Mouse (Mus musculus): ENCODE results near the gene Ly9. TPM values are rescaled to one million over a fixed set of nuclear protein-coding genes. Genes with fewer than 3 reads are reported as not detected.

Gene Ly9
- polyA plus RNA-seq (2012; rRNA removed) = 0.08 and 0.19 TPM in 2 replicates

DNA sequence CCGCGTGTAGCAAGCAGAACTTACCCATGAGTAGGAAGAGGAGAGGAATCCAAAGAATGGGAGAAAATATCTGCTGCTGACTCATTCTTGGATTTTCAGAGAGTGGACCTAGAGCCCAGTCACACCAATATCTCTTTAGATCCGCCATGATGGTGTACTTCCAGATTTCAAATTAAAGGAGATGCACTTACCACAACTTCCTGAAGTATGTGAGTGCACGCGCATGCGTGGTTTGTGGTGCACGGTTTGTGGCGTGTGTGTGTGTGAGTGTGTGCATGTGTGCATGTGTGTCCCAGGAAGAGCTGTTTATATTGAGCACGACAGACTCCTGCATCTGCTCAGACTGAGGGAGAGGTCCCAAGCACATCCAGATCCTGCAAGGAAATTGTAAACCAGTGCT, at the start of gene Ly9:
TSS of gene Ly9 (minus strand) at position 235 of the 400 bp plus-strand sequence.
- DNase-seq (ENCODE audit: low read depth) = no peak
- no peak for TF ChIP-seq CTCF (IDR thresholded peaks at IDR 0.05; ENCODE audit: borderline replicate concordance, extremely low read depth, insufficient read depth, insufficient read length)

DNA sequence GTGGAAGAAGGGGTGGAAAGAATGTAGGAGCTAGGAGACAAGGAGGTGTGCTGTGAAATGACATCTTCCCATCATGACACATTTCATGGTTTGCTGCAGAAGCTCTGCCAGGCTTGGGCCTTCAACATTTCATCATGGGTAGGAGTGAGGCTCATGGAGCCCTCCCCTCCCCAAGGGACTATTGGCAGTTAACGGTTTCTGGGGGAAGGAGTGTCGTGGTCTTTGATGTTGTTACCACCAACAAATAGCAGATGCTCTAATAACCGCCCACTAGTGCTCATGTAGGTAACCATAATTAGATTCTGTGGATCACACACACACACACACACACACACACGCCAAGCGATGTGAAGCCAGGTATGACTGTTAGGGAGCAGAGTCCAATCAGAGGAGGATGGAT, 45.5 kb upstream of the Ly9 start, which contains the start of gene Slamf7:
TSS of gene Slamf7 (minus strand) at position 302 of the 400 bp plus-strand sequence.
- TF ChIP-seq CTCF (IDR thresholded peaks at IDR 0.05; ENCODE audit: borderline replicate concordance, extremely low read depth, insufficient read depth, insufficient read length) (no peak), POLR2A (IDR thresholded peaks at IDR 0.05; ENCODE audit: borderline replicate concordance, extremely low read depth, insufficient read depth, insufficient read length, poor library complexity, severe bottlenecking) (no peak)
- DNase-seq (ENCODE audit: low read depth) = no peak

DNA sequence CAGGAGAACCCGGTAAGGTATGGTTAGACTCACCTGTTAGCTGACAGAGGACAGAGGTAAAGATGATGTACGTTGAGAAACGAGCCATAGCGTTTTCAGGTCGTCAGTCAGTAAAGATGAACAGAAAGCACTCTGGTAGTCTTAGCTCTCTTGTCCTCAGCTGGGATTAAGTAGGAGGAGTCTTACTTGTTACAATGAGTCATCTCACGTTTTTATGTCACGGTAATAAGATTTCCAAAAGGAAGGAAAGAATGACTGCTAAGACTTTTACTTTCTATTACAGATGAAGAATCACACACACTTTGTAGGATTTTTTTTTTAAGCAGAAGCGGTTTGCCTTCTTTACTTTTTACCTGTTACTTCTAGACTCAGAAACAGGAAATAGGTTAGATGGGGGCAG, 41.6 kb upstream of the Ly9 start:
- no peak for TF ChIP-seq CTCF (IDR thresholded peaks at IDR 0.05; ENCODE audit: borderline replicate concordance, extremely low read depth, insufficient read depth, insufficient read length)
- no peak for TF ChIP-seq POLR2A (IDR thresholded peaks at IDR 0.05; ENCODE audit: borderline replicate concordance, extremely low read depth, insufficient read depth, insufficient read length, poor library complexity, severe bottlenecking)
- DNase-seq (ENCODE audit: low read depth) = no peak

DNA sequence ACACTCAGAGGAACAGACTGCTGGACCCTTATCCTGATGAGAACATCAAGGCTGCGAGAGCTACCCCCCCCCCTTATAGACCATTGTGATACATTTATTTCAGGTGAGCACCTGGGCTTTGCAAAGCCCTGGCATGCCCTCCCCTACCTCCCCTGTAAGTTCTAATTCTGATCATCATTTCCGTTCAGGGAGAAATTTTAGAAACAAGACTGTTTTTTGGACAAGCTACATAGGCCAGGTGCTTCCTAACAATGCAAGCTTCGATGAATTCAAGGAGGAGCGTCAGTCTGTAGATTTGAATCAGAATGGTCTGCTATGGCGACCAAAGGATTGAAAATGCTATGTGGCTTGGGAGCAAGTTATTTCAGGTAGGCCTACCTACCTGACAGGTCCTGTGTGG, 40.5 kb upstream of the Ly9 start:
- TF ChIP-seq POLR2A (IDR thresholded peaks at IDR 0.05; ENCODE audit: borderline replicate concordance, extremely low read depth, insufficient read depth, insufficient read length, poor library complexity, severe bottlenecking) (no peak), CTCF (IDR thresholded peaks at IDR 0.05; ENCODE audit: borderline replicate concordance, extremely low read depth, insufficient read depth, insufficient read length) (no peak)
- no peak for DNase-seq (ENCODE audit: low read depth)

DNA sequence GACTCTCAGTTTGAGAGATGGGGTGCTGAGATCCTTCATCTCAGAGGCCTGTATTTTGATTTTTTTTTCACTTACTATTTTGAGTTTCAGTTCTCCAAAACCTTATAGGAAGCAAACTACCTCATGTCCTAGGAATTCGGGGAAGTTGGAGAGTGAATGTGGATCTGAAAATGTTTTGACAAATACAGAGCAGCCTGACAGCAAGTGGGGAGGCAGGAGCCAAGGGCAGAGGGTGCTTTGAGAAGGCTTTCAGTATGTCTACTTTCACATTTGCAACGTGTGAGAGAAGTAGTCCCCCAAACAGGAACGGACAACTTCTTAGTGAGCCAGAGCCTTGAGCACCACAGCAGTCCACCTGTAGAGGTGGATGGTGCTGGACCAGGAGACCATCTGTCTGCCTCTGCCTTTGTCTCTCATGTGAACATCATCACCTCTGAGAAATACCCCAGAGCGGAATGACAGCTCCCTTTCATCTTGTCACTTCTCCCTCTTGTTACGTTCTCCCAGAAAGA, 39.3 kb upstream of the Ly9 start:
- DNase-seq (ENCODE audit: low read depth) = no peak
- TF ChIP-seq CTCF (IDR thresholded peaks at IDR 0.05; ENCODE audit: borderline replicate concordance, extremely low read depth, insufficient read depth, insufficient read length) (no peak), POLR2A (IDR thresholded peaks at IDR 0.05; ENCODE audit: borderline replicate concordance, extremely low read depth, insufficient read depth, insufficient read length, poor library complexity, severe bottlenecking) (no peak)

DNA sequence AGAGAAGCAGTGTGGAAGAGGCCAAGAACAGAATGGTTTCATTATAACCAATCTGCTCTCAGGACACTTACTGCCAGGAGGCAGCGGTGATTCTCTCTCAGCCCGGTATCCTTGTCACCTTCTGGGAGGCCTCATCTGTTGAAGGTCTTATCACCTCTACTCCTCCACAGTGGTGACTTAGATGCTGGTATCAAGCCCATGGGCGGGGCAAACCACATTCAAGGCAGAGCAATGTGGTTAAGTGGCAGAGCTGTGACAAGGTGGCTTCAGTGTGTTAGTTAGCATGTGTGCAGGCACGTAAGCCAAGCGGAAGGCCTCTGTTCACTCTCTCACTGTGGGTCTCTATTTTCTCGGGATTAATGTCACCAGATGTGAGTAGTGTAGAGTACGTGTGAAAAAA, 36.4 kb upstream of the Ly9 start:
- no peak for DNase-seq (ENCODE audit: low read depth)
- TF ChIP-seq CTCF (IDR thresholded peaks at IDR 0.05; ENCODE audit: borderline replicate concordance, extremely low read depth, insufficient read depth, insufficient read length) = no peak

DNA sequence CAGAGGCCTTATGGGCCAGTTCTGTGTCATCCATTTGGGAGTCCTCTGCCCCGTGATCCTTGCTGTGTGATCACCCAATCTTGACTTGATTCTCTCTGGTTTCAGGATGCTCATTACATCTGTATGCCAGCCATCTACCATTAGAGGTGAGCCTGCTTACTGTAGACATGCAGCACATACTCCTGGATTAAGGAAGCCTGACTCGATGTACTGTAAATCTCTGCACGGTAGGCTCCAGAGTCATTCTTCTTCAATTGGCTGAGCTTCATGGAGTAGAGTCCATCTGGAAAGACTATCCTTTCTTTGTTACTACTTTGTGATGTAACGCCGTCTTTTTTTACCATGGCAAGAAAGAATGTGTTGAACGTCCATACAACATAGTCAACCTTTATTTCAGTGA, 33.6 kb upstream of the Ly9 start:
- TF ChIP-seq POLR2A (IDR thresholded peaks at IDR 0.05; ENCODE audit: borderline replicate concordance, extremely low read depth, insufficient read depth, insufficient read length, poor library complexity, severe bottlenecking) (no peak), CTCF (IDR thresholded peaks at IDR 0.05; ENCODE audit: borderline replicate concordance, extremely low read depth, insufficient read depth, insufficient read length) (no peak)
- no peak for DNase-seq (ENCODE audit: low read depth)

DNA sequence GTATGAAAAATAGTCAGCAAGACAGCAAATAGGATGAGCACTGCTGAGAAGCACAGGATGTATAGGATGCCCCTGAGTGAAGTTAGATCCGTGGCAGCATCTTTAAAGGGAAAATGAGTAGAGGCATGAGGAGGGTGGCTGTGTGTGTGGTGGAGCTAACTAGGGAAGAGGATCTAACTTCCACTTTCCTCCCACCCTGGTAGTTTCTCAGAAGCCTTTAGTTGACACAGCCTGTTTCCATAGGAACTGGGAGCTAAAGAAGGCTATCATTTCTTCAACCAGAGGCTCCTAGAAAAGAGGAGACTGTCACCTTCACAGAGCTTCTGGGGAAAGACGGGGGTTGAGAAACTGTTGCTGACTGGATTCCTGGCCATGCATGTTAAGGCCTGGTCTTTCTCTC, 31.5 kb upstream of the Ly9 start:
- TF ChIP-seq POLR2A (IDR thresholded peaks at IDR 0.05; ENCODE audit: borderline replicate concordance, extremely low read depth, insufficient read depth, insufficient read length, poor library complexity, severe bottlenecking) = no peak
- TF ChIP-seq CTCF (IDR thresholded peaks at IDR 0.05; ENCODE audit: borderline replicate concordance, extremely low read depth, insufficient read depth, insufficient read length) = no peak
- DNase-seq (ENCODE audit: low read depth) = no peak

DNA sequence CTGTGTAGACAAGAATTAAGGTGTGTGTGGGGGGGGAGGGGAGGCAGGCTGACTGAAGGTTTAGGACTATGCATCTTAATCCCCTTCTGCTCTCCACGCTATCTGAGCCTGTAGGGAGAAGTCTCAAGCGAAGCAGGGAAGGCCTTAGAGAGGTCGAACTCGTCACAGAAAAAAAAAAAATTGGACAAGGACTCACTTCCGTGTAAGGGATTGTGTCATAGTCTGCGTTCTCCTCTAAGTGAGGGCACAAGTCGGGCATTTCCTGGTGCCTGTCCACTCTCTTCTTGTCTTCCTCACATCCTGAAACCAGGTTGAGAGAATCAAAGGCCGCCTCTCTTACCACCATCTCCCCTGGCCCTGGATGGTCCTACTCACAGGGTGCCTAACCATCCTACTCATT, 29.9 kb upstream of the Ly9 start:
- no peak for TF ChIP-seq POLR2A (IDR thresholded peaks at IDR 0.05; ENCODE audit: borderline replicate concordance, extremely low read depth, insufficient read depth, insufficient read length, poor library complexity, severe bottlenecking)
- TF ChIP-seq CTCF (IDR thresholded peaks at IDR 0.05; ENCODE audit: borderline replicate concordance, extremely low read depth, insufficient read depth, insufficient read length) = no peak
- DNase-seq (ENCODE audit: low read depth) = no peak

DNA sequence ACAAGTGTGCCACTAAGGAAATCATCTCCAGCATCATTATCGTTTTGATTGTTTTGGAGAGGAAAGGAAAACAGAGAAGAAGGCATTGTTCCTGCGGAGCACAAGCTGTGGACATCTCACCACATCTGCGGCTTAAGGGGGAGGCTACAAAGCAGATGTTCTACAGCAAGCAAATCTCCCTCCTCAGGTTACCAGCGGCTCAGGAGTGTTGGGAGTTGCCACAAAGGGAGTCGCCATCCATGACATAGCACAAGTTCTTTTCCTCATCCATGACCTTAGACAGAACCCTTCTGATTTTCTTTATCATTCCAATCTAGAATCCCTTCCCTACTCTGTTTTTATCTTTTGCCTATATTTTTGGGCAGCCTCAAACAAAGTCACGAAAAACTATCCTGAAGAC, 28.5 kb upstream of the Ly9 start:
- TF ChIP-seq POLR2A (IDR thresholded peaks at IDR 0.05; ENCODE audit: borderline replicate concordance, extremely low read depth, insufficient read depth, insufficient read length, poor library complexity, severe bottlenecking) (no peak), CTCF (IDR thresholded peaks at IDR 0.05; ENCODE audit: borderline replicate concordance, extremely low read depth, insufficient read depth, insufficient read length) (no peak)
- no peak for DNase-seq (ENCODE audit: low read depth)

DNA sequence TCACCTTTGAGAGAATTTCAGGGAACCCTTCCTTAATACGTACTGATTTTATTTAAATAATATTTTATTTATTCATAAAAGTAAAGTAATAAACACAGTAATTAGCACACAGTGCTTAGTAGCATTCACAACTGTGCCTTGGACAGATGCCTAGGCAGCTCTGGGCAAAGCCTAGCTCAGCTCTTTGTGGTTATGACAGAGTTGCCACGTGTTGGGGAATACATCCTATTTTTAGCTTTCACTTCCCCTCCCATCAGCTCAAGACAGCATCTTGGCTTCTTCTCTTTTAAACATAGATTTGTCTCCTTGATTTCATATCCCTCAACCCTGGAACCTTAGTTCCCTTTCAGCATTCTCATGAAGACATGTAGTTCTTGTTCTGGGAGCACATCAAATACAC, 24.2 kb upstream of the Ly9 start:
- DNase-seq (ENCODE audit: low read depth) = peak; percentile 64
- TF ChIP-seq CTCF (IDR thresholded peaks at IDR 0.05; ENCODE audit: borderline replicate concordance, extremely low read depth, insufficient read depth, insufficient read length) = no peak
- TF ChIP-seq POLR2A (IDR thresholded peaks at IDR 0.05; ENCODE audit: borderline replicate concordance, extremely low read depth, insufficient read depth, insufficient read length, poor library complexity, severe bottlenecking) = no peak

DNA sequence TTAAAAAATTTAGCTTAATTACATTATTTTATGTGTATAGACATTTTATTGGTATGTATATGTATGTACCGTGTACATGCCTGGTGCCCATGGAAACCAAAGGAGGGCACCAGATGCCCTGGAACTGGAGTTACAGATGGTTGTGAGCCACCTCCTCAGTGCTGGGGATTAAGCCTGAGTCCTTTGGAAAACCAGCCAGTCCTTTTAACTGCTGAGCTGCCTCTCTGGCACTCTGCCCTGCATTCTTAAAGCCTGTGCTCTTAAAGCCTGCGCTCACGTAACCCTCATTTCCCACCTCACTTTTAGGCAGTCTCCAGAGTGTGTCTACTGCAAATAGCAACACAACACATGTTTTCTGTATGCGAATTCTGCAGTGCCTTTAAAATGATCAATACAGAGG, 23.7 kb upstream of the Ly9 start:
- TF ChIP-seq CTCF (IDR thresholded peaks at IDR 0.05; ENCODE audit: borderline replicate concordance, extremely low read depth, insufficient read depth, insufficient read length) = no peak
- no peak for TF ChIP-seq POLR2A (IDR thresholded peaks at IDR 0.05; ENCODE audit: borderline replicate concordance, extremely low read depth, insufficient read depth, insufficient read length, poor library complexity, severe bottlenecking)

DNA sequence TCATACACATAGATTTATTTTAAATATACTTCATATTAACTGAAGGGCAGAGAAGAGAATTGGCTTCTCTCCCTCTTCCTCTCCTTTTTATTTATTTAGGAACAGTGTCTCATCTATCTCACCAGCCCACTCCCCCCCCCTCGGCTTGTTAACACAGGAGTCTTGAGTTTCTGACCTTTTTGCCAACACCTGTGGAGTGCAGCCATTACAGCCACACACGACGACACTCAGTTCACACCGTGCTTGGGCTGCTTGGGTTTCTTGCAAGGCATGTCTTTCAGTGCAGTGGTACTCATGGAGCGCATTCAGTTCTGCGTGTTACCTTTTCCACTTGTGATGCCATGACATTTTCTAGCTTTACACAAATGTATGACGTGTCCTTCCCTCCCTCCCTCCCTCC, 22.8 kb upstream of the Ly9 start:
- DNase-seq (ENCODE audit: low read depth) = no peak
- TF ChIP-seq POLR2A (IDR thresholded peaks at IDR 0.05; ENCODE audit: borderline replicate concordance, extremely low read depth, insufficient read depth, insufficient read length, poor library complexity, severe bottlenecking) (no peak), CTCF (IDR thresholded peaks at IDR 0.05; ENCODE audit: borderline replicate concordance, extremely low read depth, insufficient read depth, insufficient read length) (no peak)

More for the DNA sequence above, 23.7 kb upstream of the Ly9 start:
- DNase-seq (ENCODE audit: low read depth) = peak; percentile 74

Data from brain, embryonic 14.5 days (tissue).